Mouse (Mus musculus) heart, adult 2 months (tissue): ENCODE data around the gene Mrgprb4. TPM values are rescaled to one million over a fixed set of nuclear protein-coding genes. Genes with fewer than 3 reads are reported as not detected.

ENCODE experiments used
- DNase-seq, 2 experiments: peaks; one replicate each; pipeline ENCODE4 v3.0.0; 2021
- H3K27ac ChIP-seq: fragments of 200-600 bp; 2 replicates; pipeline ENCODE4 v1.8.1; 2022
- H3K27me3 ChIP-seq: fragments of 200-500 bp; 2 replicates; pipeline ENCODE4 v1.6.1; 2012; ENCODE audit warnings: mild to moderate bottlenecking, low read length, inconsistent platforms, mixed read lengths; ENCODE audit not compliant: control insufficient read depth, insufficient read depth
- H3K36me3 ChIP-seq: fragments of 200-500 bp; 2 replicates; pipeline ENCODE4 v1.6.1; 2012; ENCODE audit warnings: low read length, inconsistent platforms; ENCODE audit not compliant: control insufficient read depth, insufficient read depth
- H3K4me1 ChIP-seq: fragments of 200-500 bp; 2 replicates; pipeline ENCODE4 v1.6.1; 2011; ENCODE audit warnings: low read length; ENCODE audit not compliant: control insufficient read depth, insufficient read depth
- H3K4me3 ChIP-seq: fragments of 200-600 bp; 2 replicates; pipeline ENCODE4 v1.8.1; 2022
- H3K79me2 ChIP-seq: fragments of 200-500 bp; replicated peaks from 2 replicates; pipeline ENCODE4 v1.6.1; 2012; ENCODE audit warnings: mild to moderate bottlenecking, inconsistent platforms, low read length, moderate library complexity, mixed read lengths; ENCODE audit not compliant: control insufficient read depth, insufficient read depth
- H3K9ac ChIP-seq: fragments of 200-500 bp; 2 replicates; pipeline ENCODE4 v1.6.1; 2012; ENCODE audit warnings: low read depth, mild to moderate bottlenecking, control low read depth, inconsistent platforms, low read length, mixed read lengths
- CTCF ChIP-seq: fragments of 200-600 bp; IDR thresholded peaks from 2 replicates; pipeline ENCODE4 v1.8.1; 2022; ENCODE audit warnings: antibody characterized with exemption, mild to moderate bottlenecking, moderate library complexity
- EP300 ChIP-seq: fragments of 200-500 bp; IDR thresholded peaks from 2 replicates; pipeline ENCODE4 v1.6.1; 2011; ENCODE audit warnings: low read depth, low read length, control low read depth; ENCODE audit not compliant: insufficient read depth
- POLR2A ChIP-seq: fragments of 200-500 bp; IDR thresholded peaks from 2 replicates; pipeline ENCODE4 v1.6.1; 2011; ENCODE audit warnings: mild to moderate bottlenecking, low read depth, low read length, control low read depth; ENCODE audit not compliant: insufficient read depth
- WGBS: fragments of 180-500 bp; shearing (Covaris S2); methylation state at CpG from one replicate; pipeline ENCODE4 v1.1.7; 2018; 5-methylcytosine and 5-hydroxymethylcytosine counted together
- intact Hi-C: fragments of 180-260 bp; cut with DNase I; formaldehyde crosslinking; loops from one replicate; pipeline ENCODE4 v1.15.1; 2025
- long read RNA-seq: library from polyadenylated mRNA; stranded (forward); transcript quantifications from one replicate; pipeline ENCODE4 v2.0.0, GENCODE M21; 2021
- polyA plus RNA-seq: library from polyadenylated mRNA; depleted of rRNA; stranded (reverse); fragments of >200 nt; gene quantifications from 2 replicates; pipeline ENCODE4 v1.2.3, GENCODE M21; 2012; rRNA removed
- total RNA-seq, 2 experiments: library from RNA; stranded (reverse); gene quantifications; 2 replicates each; pipeline ENCODE4 v1.2.3; 2021

Mrgprb4 gene
- total RNA-seq, result not detected
- not detected in 2 replicates for polyA plus RNA-seq
- long read RNA-seq, result 0 reads

GRCm38 (mm10) chr7:48199188-48199587 is at the start of gene Mrgprb4:
Gene Mrgprb4 (minus strand): TSS chr7:48199288.
- Histone ChIP-seq H3K79me2 (no peaks in the 10 kb centered on the region), H3K9ac (no peak within 1 kb of the TSS), H3K27ac (no peak within 1 kb of the TSS), H3K36me3 (no peaks in the 10 kb centered on the region), H3K27me3 (no peaks in the 10 kb centered on the region), H3K4me3 (no peak within 1 kb of the TSS), H3K4me1 (no peaks in the 10 kb centered on the region)
- TF ChIP-seq CTCF, result no peak
- TF ChIP-seq EP300, result no peak
- no peak for TF ChIP-seq POLR2A
- intact Hi-C loops, result no loop called here
- no peak for DNase-seq
- whole genome bisulfite sequencing, result 75% methylated on average over 3 of the region's 3 CpGs

- TF ChIP-seq CTCF (no peak), POLR2A (no peak), EP300 (no peak)
- no peak for DNase-seq
- Histone ChIP-seq H3K27me3 (no peaks in the 10 kb centered on the region), H3K9ac (no peak overlapping the region), H3K79me2 (no peaks in the 10 kb centered on the region), H3K27ac (no peak overlapping the region), H3K4me3 (no peak overlapping the region), H3K4me1 (no peaks in the 10 kb centered on the region), H3K36me3 (no peaks in the 10 kb centered on the region)
- intact Hi-C loops, result no loop called here
These were observed 27.0 kb upstream of the Mrgprb4 start for GRCm38 (mm10) chr7:48226114-48226513.

GRCm38 (mm10) chr7:48225065-48225464 is 26.0 kb upstream of the Mrgprb4 start:
- intact Hi-C loops, result no loop called here
- no peak overlapping the region for H3K27ac ChIP-seq
- no peaks in the 10 kb centered on the region for H3K79me2 ChIP-seq
- no peak overlapping the region for H3K4me3 ChIP-seq
- no peak overlapping the region for H3K9ac ChIP-seq
- no peak for TF ChIP-seq CTCF
- TF ChIP-seq EP300, result no peak
- no peak for TF ChIP-seq POLR2A
- H3K36me3 ChIP-seq, result no peaks in the 10 kb centered on the region
- no peak for DNase-seq
- 57% methylated on average over 5 of the region's 5 CpGs for WGBS
- H3K4me1 ChIP-seq, result no peaks in the 10 kb centered on the region
- no peaks in the 10 kb centered on the region for H3K27me3 ChIP-seq

- Histone ChIP-seq H3K27me3 (no peaks in the 10 kb centered on the region), H3K9ac (no peak within 1 kb of the TSS), H3K27ac (no peak within 1 kb of the TSS), H3K79me2 (no peaks in the 10 kb centered on the region), H3K4me3 (no peak within 1 kb of the TSS), H3K4me1 (no peaks in the 10 kb centered on the region), H3K36me3 (no peaks in the 10 kb centered on the region)
- intact Hi-C loops, result no loop called here
- DNase-seq, result no peak
- TF ChIP-seq CTCF (no peak), EP300 (no peak), POLR2A (no peak)
- WGBS, result 54% methylated on average over 2 of the region's 2 CpGs
These were observed 30.2 kb downstream of the Mrgprb4 start, which contains the start of gene Mrgprb5 for GRCm38 (mm10) chr7:48168919-48169318. Gene Mrgprb5 (minus strand): TSS chr7:48169019.

- TF ChIP-seq EP300 (no peak), CTCF (no peak)
- WGBS, result 78% methylated on average over 2 of the region's 2 CpGs
- Histone ChIP-seq H3K27ac (no peak overlapping the region), H3K27me3 (no peaks in the 10 kb centered on the region), H3K79me2 (no peaks in the 10 kb centered on the region), H3K4me3 (no peak overlapping the region), H3K4me1 (no peaks in the 10 kb centered on the region), H3K36me3 (no peaks in the 10 kb centered on the region), H3K9ac (no peak overlapping the region)
- no peak for DNase-seq
- intact Hi-C loops, result no loop called here
These were observed 31.6 kb downstream of the Mrgprb4 start for GRCm38 (mm10) chr7:48167471-48167870.

Other genes starting within 250 kb of the Mrgprb4 start
- not detected for gene Mrgpra4, start 217.2 kb downstream of the Mrgprb4 start, total RNA-seq
- gene Mrgpra4, start 217.2 kb downstream of the Mrgprb4 start, polyA plus RNA-seq, result 0.08 TPM in 1 of 2 replicates, not detected in the other
- not detected for gene Mrgprx1, start 171.7 kb downstream of the Mrgprb4 start, total RNA-seq
- gene Mrgprx1, start 171.7 kb downstream of the Mrgprb4 start, polyA plus RNA-seq, result not detected in 2 replicates
- gene Mrgprb5, start 30.3 kb downstream of the Mrgprb4 start, total RNA-seq, result not detected
- gene Mrgprb5, start 30.3 kb downstream of the Mrgprb4 start, polyA plus RNA-seq, result not detected in 2 replicates
- gene Mrgprb8, start 189.2 kb upstream of the Mrgprb4 start, total RNA-seq, result not detected
- gene Mrgprb8, start 189.2 kb upstream of the Mrgprb4 start, polyA plus RNA-seq, result not detected in 2 replicates